Mouse (Mus musculus) mouse trophoblast stem cell (cell line): ENCODE data around the gene Bet1l.
"Not testable (repeated sequence)": the region's sequence is repeated elsewhere in the genome, so short reads cannot be mapped to it uniquely, and the experiment has no call there.

Experiments used
- in situ Hi-C, 2 experiments: fragments of 300-500 bp; cut with MseI, MboI; formaldehyde crosslinking; loops; 2 replicates in 1 of 2; 3 replicates in 1 of 2; pipeline ENCODE4 v1.15.1; 2025

Bet1l gene

GRCm38 (mm10) chr7:140857550-140858505 is at the start of gene Bet1l:
Gene Bet1l (minus strand): TSS chr7:140857577.
- in situ Hi-C loops, result no loop called here

GRCm38 (mm10) chr7:140907131-140907530 is 49.8 kb upstream of the Bet1l start:
- in situ Hi-C loops, result no loop called here

GRCm38 (mm10) chr7:140905642-140906081 is 48.3 kb upstream of the Bet1l start:
- in situ Hi-C loops, result no loop called here

GRCm38 (mm10) chr7:140903212-140903611 is 45.8 kb upstream of the Bet1l start:
- in situ Hi-C loops, result loop anchor here (5.0 kb wide), 2 partner anchors 56 to 61 kb away; partner anchors contain the start of genes Odf3 (in 1 of the 2) and Scgb1c1 (in 1 of the 2)

GRCm38 (mm10) chr7:140902036-140902875 is 44.9 kb upstream of the Bet1l start:
- in situ Hi-C loops, result loop anchor here (5.0 kb wide), 2 partner anchors 55 to 60 kb away; partner anchors contain the start of genes Odf3 (in 1 of the 2) and Scgb1c1 (in 1 of the 2)

- in situ Hi-C loops, result loop anchor here (5.0 kb wide), 2 partner anchors 53 to 58 kb away; partner anchors contain the start of genes Odf3 (in 1 of the 2) and Scgb1c1 (in 1 of the 2)
These were observed 42.8 kb upstream of the Bet1l start, which contains the start of gene Cox8b for GRCm38 (mm10) chr7:140900220-140900619. Gene Cox8b (minus strand): TSS chr7:140900446.

- in situ Hi-C loops, result no loop called here
These were observed 41.7 kb upstream of the Bet1l start for GRCm38 (mm10) chr7:140899121-140899520.

- in situ Hi-C loops, result no loop called here
These were observed 40.5 kb upstream of the Bet1l start for GRCm38 (mm10) chr7:140897863-140898262.

GRCm38 (mm10) chr7:140894611-140895010 is 37.2 kb upstream of the Bet1l start:
- in situ Hi-C loops, result no loop called here

- in situ Hi-C loops, result no loop called here
These were observed 36.7 kb upstream of the Bet1l start for GRCm38 (mm10) chr7:140894031-140894430.

GRCm38 (mm10) chr7:140890636-140891035 is 33.3 kb upstream of the Bet1l start:
- in situ Hi-C loops, result not testable (repeated sequence)

- in situ Hi-C loops, result no loop called here
These were observed 25.1 kb upstream of the Bet1l start for GRCm38 (mm10) chr7:140882469-140882803.

- in situ Hi-C loops, result no loop called here
These were observed 24.5 kb upstream of the Bet1l start, which contains the start of the genes Psmd13 and Sirt3 for GRCm38 (mm10) chr7:140881696-140882468. Gene Psmd13 (plus strand): TSS chr7:140881968. Gene Sirt3 (minus strand): TSS chr7:140882309.

GRCm38 (mm10) chr7:140880865-140881515 is 23.6 kb upstream of the Bet1l start:
- in situ Hi-C loops, result no loop called here

- in situ Hi-C loops, result no loop called here
These were observed 23.0 kb upstream of the Bet1l start for GRCm38 (mm10) chr7:140880419-140880818.

GRCm38 (mm10) chr7:140879355-140879754 is 22.0 kb upstream of the Bet1l start:
- in situ Hi-C loops, result no loop called here

GRCm38 (mm10) chr7:140877364-140877763 is 20.0 kb upstream of the Bet1l start:
- in situ Hi-C loops, result no loop called here

GRCm38 (mm10) chr7:140874224-140874623 is 16.8 kb upstream of the Bet1l start:
- in situ Hi-C loops, result no loop called here

- in situ Hi-C loops, result no loop called here
These were observed 7.4 kb upstream of the Bet1l start for GRCm38 (mm10) chr7:140864761-140865160.

GRCm38 (mm10) chr7:140860728-140861127 is 3.4 kb upstream of the Bet1l start:
- in situ Hi-C loops, result no loop called here
